Mouse (Mus musculus) skeletal muscle tissue, adult 2 months (tissue): ENCODE measurements at regions not wholly inside any gene's neighbourhood (a gene's known extent, or its start where the extent isn't known, plus 50 kb on each side); places are given as distances from the start of the nearest gene placed in this dataset.

Experiments used
- DNase-seq: peaks from one replicate; pipeline ENCODE4 v3.0.0-alpha.2; 2012; ENCODE audit warnings: low read depth, low spot score

- no peak for DNase-seq
Observed at GRCm38 (mm10) chr19:26475197-26475596, 129.7 kb upstream of the Smarca2 start.

GRCm38 (mm10) chr19:26475754-26476153 is 129.1 kb upstream of the Smarca2 start:
- DNase-seq = no peak

GRCm38 (mm10) chr19:26478055-26478737 is 126.7 kb upstream of the Smarca2 start:
- DNase-seq = no peak

GRCm38 (mm10) chr19:26484322-26484721 is 120.5 kb upstream of the Smarca2 start:
- no peak for DNase-seq

- no peak for DNase-seq
Observed at GRCm38 (mm10) chr19:26492806-26493205, 112.0 kb upstream of the Smarca2 start.

GRCm38 (mm10) chr19:26501064-26501463 is 103.8 kb upstream of the Smarca2 start:
- no peak for DNase-seq

GRCm38 (mm10) chr19:26504027-26504426 is 100.8 kb upstream of the Smarca2 start:
- no peak for DNase-seq

GRCm38 (mm10) chr19:26506802-26507201 is 98.0 kb upstream of the Smarca2 start:
- no peak for DNase-seq

- no peak for DNase-seq
Observed at GRCm38 (mm10) chr19:26507986-26508385, 96.9 kb upstream of the Smarca2 start.

GRCm38 (mm10) chr19:26508616-26509015 is 96.2 kb upstream of the Smarca2 start:
- no peak for DNase-seq

GRCm38 (mm10) chr19:26509240-26509639 is 95.6 kb upstream of the Smarca2 start:
- DNase-seq = no peak

- no peak for DNase-seq
Observed at GRCm38 (mm10) chr19:26510185-26510584, 94.7 kb upstream of the Smarca2 start.

GRCm38 (mm10) chr19:26510887-26511286 is 94.0 kb upstream of the Smarca2 start:
- no peak for DNase-seq

- no peak for DNase-seq
Observed at GRCm38 (mm10) chr19:26511756-26512155, 93.1 kb upstream of the Smarca2 start.

GRCm38 (mm10) chr19:26524583-26524982 is 80.3 kb upstream of the Smarca2 start:
- no peak for DNase-seq

GRCm38 (mm10) chr19:26531390-26531789 is 73.5 kb upstream of the Smarca2 start:
- no peak for DNase-seq

- no peak for DNase-seq
Observed at GRCm38 (mm10) chr19:26532509-26532908, 72.3 kb upstream of the Smarca2 start.

- DNase-seq = no peak
Observed at GRCm38 (mm10) chr19:26545671-26546070, 59.2 kb upstream of the Smarca2 start.

GRCm38 (mm10) chr19:26547522-26547921 is 57.3 kb upstream of the Smarca2 start:
- no peak for DNase-seq

GRCm38 (mm10) chr19:26548562-26549270 is 56.1 kb upstream of the Smarca2 start:
- no peak for DNase-seq

- no peak for DNase-seq
Observed at GRCm38 (mm10) chr19:26550299-26550698, 54.6 kb upstream of the Smarca2 start.
